Mouse (Mus musculus) neutrophil, adult 65 days (primary cell): Measurements from ENCODE around the gene G6pdx. TPM values are rescaled to one million over a fixed set of nuclear protein-coding genes. Genes with fewer than 3 reads are reported as not detected.

Experiments used
- total RNA-seq: library from RNA; stranded (reverse); gene quantifications from 2 replicates; pipeline ENCODE4 v1.2.4, GENCODE M21; 2023

The G6pdx gene
- total RNA-seq, result 378 and 394 TPM in 2 replicates

GRCm38 (mm10) chrX:74428826-74429276 lies at the start of gene G6pdx:
TSS of gene G6pdx (minus strand) at chrX:74429194.

GRCm38 (mm10) chrX:74392535-74393443 lies 36.2 kb downstream of the G6pdx start, which contains the start of the genes Fam3a and Ikbkg:
TSS of gene Fam3a (minus strand) at chrX:74393272.
TSS of gene Ikbkg (plus strand) at chrX:74393290.

GRCm38 (mm10) chrX:74372888-74373549 lies 56.0 kb downstream of the G6pdx start, which contains the start of the genes Ubl4a and Slc10a3:
TSS of gene Ubl4a (minus strand) at chrX:74373218.
TSS of gene Slc10a3 (minus strand) at chrX:74373349.

Other genes with a start within 250 kb of the G6pdx start
- 1,682 and 1,969 TPM in 2 replicates for gene Flna, start 179.4 kb downstream of the G6pdx start, total RNA-seq
- 35.8 and 51.3 TPM in 2 replicates for gene Emd, start 174.5 kb downstream of the G6pdx start, total RNA-seq
- 315 and 369 TPM in 2 replicates for gene Rpl10, start 158.4 kb downstream of the G6pdx start, total RNA-seq
- 42.0 and 53.3 TPM in 2 replicates for gene Taz, start 147.3 kb downstream of the G6pdx start, total RNA-seq
- gene Dnase1l1, start 146.9 kb downstream of the G6pdx start, total RNA-seq, result 21.8 and 30.6 TPM in 2 replicates
- gene Atp6ap1, start 132.1 kb downstream of the G6pdx start, total RNA-seq, result 176 and 181 TPM in 2 replicates
- 248 and 265 TPM in 2 replicates for gene Gdi1, start 124.2 kb downstream of the G6pdx start, total RNA-seq
- 35.7 and 39.2 TPM in 2 replicates for gene Fam50a, start 116.2 kb downstream of the G6pdx start, total RNA-seq
- gene Plxna3, start 100.1 kb downstream of the G6pdx start, total RNA-seq, result 0.28 and 0.59 TPM in 2 replicates
- 16.1 and 16.2 TPM in 2 replicates for gene Lage3, start 75.6 kb downstream of the G6pdx start, total RNA-seq
- gene Ubl4a, start 56.0 kb downstream of the G6pdx start, total RNA-seq, result 15.9 and 19.4 TPM in 2 replicates
- 17.2 and 19.4 TPM in 2 replicates for gene Slc10a3, start 55.8 kb downstream of the G6pdx start, total RNA-seq
- 9.1 and 9.9 TPM in 2 replicates for gene Fam3a, start 35.9 kb downstream of the G6pdx start, total RNA-seq
- gene Ikbkg, start 35.9 kb downstream of the G6pdx start, total RNA-seq, result 26.1 and 42.9 TPM in 2 replicates
- gene Gm6880, start 52.2 kb upstream of the G6pdx start, total RNA-seq, result not detected in 2 replicates
- not detected in 2 replicates for gene Olfr1326-ps1, start 145.7 kb upstream of the G6pdx start, total RNA-seq
- not detected in 2 replicates for gene Olfr1325, start 163.5 kb upstream of the G6pdx start, total RNA-seq
- not detected in 2 replicates for gene Gm5640, start 216.4 kb upstream of the G6pdx start, total RNA-seq